Mouse (Mus musculus) frontal cortex, postnatal 36 days (tissue): ENCODE data around the gene Hoga1.
A peak's percentile ranks its signal among the peaks of the same experiment; 100 is the strongest.
"Not testable (repeated sequence)": the region's sequence is repeated elsewhere in the genome, so short reads cannot be mapped to it uniquely, and the experiment has no call there.

Experiments
- DNase-seq, 2 experiments: peaks; one replicate each; pipeline ENCODE4 v3.0.0; 2022; ENCODE audit warnings: low spot score in 2 of 2

The Hoga1 gene

DNA sequence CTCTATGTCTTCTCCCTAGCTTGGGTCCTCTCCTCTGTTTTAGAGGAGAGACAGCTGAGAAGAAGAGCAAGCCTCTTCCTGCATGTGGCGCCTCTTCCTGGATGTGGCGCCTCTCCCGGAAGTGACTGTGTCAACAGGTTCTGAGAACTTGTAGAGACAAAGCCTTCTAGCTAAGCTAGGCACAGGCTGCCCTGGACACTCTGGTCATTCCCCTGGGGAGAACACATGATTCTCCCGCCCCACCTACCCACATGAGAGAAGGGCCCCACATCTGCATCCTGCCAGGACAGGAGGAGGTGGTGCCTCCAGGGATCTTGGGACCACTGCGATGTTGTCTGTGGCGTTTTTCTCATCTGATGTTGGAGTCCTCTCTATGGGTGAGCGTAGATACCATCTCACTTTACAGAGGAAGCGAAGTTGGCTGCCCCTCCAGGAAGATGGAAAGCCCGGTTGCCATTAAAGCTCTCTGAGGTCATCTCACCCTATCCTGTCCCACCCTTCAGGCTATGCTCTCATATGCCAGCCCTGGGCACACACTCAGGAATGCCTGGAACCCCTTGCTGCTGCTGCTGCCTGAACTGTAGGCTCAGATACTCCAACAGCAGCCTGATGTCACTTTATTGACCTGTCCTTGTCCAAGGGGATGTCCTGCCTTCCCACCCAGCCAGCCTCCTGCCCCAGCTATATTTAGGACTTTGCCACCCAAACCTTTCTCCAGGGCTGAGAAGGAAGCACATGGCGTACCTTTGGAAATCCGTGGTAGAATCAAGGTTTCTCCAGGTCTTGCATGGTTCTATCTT, 23.2 kb downstream of the Hoga1 start:
- no peak for DNase-seq

DNA sequence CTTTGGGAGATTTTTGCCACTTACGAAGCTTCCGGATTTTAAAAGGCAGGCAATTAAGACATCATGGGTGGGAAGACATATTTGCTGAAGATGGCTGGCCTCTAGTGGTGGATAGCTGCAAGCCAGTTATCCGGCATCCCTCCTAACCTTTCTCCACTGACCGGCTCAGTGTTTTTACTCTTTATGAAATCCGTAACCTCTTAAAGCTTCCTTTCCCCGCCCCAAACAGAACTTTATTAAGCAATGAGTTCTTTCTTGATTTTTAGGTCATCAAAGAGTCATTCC, 23.8 kb downstream of the Hoga1 start:
- DNase-seq = peak in 1 of 2 experiments; percentile 36

GRCm38 (mm10) chr19:42071221-42071620, 25.8 kb downstream of the Hoga1 start:
- no peak for DNase-seq

- no peak for DNase-seq
These were observed 26.6 kb downstream of the Hoga1 start for GRCm38 (mm10) chr19:42071886-42072608.

- DNase-seq = no peak
These were observed 27.4 kb downstream of the Hoga1 start for GRCm38 (mm10) chr19:42072802-42073201.

DNA sequence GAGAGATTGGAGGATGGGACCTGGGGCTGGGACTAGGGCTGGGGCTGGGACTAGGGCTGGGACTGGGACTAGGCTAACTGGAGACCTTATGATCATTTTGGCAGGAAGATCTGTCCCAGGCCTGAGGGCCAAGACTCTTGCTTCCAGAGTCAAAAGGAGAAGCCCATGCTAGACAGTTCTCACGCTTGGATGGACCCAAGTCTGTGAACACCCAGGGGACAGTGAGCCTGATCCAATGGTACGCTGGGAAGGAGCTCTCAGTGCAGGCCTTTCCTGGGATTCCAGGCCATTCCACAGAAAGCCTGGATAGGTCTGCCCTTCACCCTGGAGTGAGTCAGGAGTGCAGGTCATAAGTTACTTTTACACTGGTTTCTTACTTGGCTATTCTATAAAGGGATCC, 29.6 kb downstream of the Hoga1 start:
- no peak for DNase-seq

DNA sequence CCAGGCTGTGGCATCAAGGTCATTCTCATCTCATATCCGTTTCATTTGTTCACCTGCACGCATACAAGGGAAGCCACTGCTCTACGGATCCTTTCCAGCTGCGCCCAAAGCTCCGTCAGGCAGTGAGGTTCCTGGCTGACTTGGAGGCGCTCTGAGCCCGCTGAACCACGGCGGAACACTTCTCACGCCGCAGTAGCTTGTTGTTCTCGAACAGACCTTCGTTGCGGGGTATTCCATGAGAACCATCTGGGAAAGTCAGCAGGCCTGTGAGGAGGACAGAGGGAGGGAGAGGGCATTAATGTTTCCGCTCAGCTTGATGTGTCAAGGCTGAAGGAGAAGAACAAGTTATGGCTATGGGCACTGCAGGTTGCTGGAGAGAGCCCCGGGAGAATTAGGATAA, 30.6 kb downstream of the Hoga1 start:
- DNase-seq = no peak

- no peak for DNase-seq
These were observed 33.2 kb downstream of the Hoga1 start for GRCm38 (mm10) chr19:42078566-42078965.

DNA sequence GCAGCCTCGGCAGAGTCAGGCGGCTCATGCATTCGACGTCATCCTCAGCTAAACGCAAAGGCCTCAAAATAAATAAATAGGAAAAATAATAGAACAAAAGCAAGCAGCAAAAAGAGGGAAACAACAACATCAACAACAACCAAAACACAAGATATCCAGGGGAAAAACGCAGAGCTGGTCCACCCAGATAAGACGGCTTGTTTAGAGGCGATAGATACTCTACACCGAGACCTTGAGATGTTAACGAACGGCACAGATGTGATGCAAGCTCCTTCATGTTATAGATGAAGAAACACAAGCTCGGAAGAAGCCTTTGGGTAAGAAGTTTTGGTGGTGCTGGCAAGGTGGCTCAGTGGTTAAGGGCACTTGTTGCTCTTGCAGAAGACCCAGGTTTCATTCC, 33.6 kb downstream of the Hoga1 start:
- no peak for DNase-seq

- no peak for DNase-seq
These were observed 34.5 kb downstream of the Hoga1 start for GRCm38 (mm10) chr19:42079950-42080349.

DNA sequence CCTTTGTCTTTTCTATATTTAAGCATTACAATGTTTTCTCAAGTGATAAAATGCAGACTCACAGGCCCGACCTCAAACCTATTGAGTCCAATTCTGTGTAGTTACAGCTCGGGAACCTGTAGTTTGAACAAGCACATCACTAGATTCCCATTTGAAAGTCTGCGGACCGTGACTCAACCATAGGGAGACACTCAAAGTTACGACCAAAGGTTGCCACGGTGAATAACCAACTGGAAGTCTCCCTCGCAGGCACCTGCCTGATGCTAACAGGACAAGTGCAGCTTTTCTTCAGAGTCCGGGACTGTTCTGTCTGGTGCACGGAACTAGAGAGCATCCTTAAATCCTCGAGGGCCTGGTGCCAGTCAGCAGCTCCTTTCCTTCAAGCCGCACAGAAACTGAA, 35.1 kb downstream of the Hoga1 start:
- DNase-seq = no peak

DNA sequence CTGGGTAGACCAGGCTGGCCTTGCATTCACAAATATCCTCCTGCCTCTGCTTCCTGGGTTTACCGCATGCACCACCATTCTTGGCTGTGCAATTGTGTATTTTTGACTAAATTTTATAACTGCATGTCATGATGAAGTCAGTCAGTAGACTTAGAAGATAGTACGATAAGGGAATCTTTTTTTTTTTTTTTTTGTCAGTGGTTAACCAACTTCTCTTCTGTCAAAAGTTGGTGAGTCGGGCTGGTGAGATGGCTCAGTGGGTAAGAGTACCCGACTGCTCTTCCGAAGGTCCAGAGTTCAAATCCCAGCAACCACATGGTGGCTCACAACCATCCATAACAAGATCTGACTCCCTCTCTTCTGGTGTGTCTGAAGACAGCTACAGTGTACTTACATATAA, 36.2 kb downstream of the Hoga1 start:
- DNase-seq = not testable (repeated sequence)

GRCm38 (mm10) chr19:42085690-42086089, 40.3 kb downstream of the Hoga1 start:
- peak in 1 of 2 experiments; percentile 13 for DNase-seq

GRCm38 (mm10) chr19:42086166-42086565, 40.8 kb downstream of the Hoga1 start, which contains the start of gene Morn4:
TSS of gene Morn4 (minus strand) at chr19:42086357.
- peak; percentile 93 to 94 for DNase-seq

DNA sequence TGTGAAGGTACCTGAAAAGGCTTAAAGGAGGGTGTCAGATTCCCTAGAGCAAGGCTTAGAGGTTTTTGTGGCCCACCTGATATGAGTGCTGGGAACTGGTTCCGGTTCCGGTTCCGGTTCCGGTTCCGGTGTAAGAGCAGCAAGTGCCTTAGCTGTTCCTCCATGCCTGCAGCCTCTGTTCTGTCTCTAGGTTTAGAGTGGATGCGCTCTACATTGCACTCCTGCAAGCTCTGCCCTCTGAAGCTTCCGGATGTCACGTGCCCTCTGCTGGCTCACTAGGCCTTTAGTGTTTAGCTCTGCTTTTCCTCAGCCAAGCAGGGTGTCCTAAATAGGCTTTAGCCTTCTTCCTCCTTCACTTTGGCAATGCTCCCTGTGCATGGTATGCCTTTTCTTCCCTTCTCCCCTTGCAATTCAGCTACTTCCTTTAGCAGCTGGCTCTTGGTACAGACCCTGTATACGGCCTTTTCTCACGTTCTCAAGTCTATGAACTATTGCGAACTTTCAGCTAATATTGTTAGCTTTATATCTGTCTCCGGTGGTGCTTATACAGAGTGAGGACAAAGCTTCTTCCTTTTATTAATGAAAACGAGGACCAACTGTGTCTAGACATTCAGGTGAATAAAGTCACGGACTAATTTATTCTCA, 43.8 kb downstream of the Hoga1 start:
- DNase-seq = peak; percentile 38 to 53

- DNase-seq = peak; percentile 99 to 100
These were observed 44.6 kb downstream of the Hoga1 start, which contains the start of gene Pi4k2a for GRCm38 (mm10) chr19:42089748-42090595. TSS of gene Pi4k2a (plus strand) at chr19:42090470.

- peak in 1 of 2 experiments; percentile 11 for DNase-seq
These were observed 45.3 kb downstream of the Hoga1 start for GRCm38 (mm10) chr19:42090637-42091141.

GRCm38 (mm10) chr19:42099406-42099805, 54.0 kb downstream of the Hoga1 start:
- DNase-seq = no peak

GRCm38 (mm10) chr19:42104681-42105080, 59.3 kb downstream of the Hoga1 start:
- DNase-seq = no peak

DNA sequence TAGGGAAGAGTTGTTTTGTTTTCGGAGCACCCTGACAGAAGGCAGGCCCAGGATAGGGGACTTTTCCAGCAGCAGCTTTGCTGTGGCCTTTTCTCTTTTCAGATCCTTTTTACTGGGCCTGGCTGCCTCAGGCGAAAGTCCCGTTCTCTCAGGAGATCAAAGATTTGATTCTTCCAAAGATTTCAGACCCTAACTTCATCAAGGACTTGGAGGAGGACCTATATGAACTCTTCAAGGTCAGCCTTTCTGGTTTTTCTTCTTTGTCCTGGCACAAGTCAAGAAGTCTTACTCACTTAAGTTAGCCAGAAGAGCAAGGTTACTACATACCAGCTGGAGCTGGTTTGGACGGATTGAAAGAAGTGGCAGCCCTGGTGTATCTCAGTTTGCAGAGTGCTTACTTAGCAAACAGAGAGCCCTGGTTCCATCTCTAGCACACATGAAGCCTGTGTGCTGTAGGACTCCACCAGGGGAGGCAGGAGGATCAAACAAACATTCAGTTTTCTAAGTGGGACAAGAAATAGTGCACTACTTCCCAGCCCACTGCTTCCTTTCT, 70.4 kb downstream of the Hoga1 start:
- DNase-seq = no peak

DNA sequence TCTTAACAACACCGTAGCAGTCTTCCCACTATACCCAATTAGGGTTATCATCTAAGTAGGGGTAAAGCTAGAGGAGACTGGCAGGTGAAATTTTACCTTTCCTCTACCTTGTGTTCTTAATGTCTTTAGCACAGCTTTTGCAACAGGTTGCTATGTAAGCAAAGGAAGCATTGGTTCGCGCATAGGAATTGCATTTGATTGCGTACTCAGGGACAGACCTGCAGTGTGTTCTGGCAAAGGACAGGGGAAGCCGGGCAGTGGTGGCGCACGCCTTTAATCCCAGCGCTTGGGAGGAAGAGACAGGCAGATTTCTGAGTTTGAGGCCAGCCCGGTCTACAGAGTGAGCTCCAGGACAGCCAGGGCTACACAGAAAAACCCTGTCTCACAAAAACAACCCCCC, 72.7 kb downstream of the Hoga1 start:
- DNase-seq = no peak
